Mouse (Mus musculus) kidney, embryonic 16.5 days (tissue): ENCODE measurements around the gene Gsk3a. TPM values are rescaled to one million over a fixed set of nuclear protein-coding genes. Genes with fewer than 3 reads are reported as not detected.

Experiments used
- ATAC-seq: fragments of 200-750 bp; cut with Nextera tagmentation; 2 replicates; pipeline ENCODE4 v1.8.0; 2017; ENCODE audit warnings: moderate TSS enrichment; ENCODE audit not compliant: low FRiP score, low TSS enrichment
- H3K27ac ChIP-seq: fragments of 300-500 bp; sonication (generic); 2 replicates; pipeline ENCODE4 v1.5.1; 2014; ENCODE audit warnings: low read length
- H3K27me3 ChIP-seq: fragments of 300-500 bp; sonication (generic); 2 replicates; pipeline ENCODE4 v1.6.1; 2014; ENCODE audit warnings: low read length, control low read depth, mixed read lengths; ENCODE audit not compliant: insufficient read depth
- H3K36me3 ChIP-seq: fragments of 300-500 bp; sonication (generic); 2 replicates; pipeline ENCODE4 v1.6.1; 2014; ENCODE audit warnings: low read length, control low read depth, mixed read lengths; ENCODE audit not compliant: insufficient read depth
- H3K4me1 ChIP-seq: fragments of 300-500 bp; sonication (generic); 2 replicates; pipeline ENCODE4 v1.6.1; 2014; ENCODE audit warnings: low read length, control low read depth, mixed read lengths; ENCODE audit not compliant: insufficient read depth
- H3K4me2 ChIP-seq: fragments of 300-500 bp; sonication (generic); replicated peaks from 2 replicates; pipeline ENCODE4 v1.6.1; 2014; ENCODE audit warnings: low read depth, low read length
- H3K4me3 ChIP-seq: fragments of 300-500 bp; sonication (generic); 2 replicates; pipeline ENCODE4 v1.5.1; 2014; ENCODE audit warnings: mild to moderate bottlenecking, low read length
- H3K9ac ChIP-seq: fragments of 300-500 bp; sonication (generic); replicated peaks from 2 replicates; pipeline ENCODE4 v1.6.1; 2014; ENCODE audit warnings: low read length
- H3K9me3 ChIP-seq: fragments of 300-500 bp; sonication (generic); 2 replicates; pipeline ENCODE4 v1.6.1; 2016; ENCODE audit warnings: low read length, control low read depth
- WGBS: fragments of 180-500 bp; shearing (Covaris S2); extraction: QIAGEN DNeasy Blood & Tissue Kit; methylation state at CpG from one replicate; pipeline ENCODE4 v1.1.7; 2014; 5-methylcytosine and 5-hydroxymethylcytosine counted together
- polyA plus RNA-seq: library from polyadenylated mRNA; unstranded; fragments of >200 nt; fragmentation: Nextera tagmentation; extraction: Ambion mirVana; gene quantifications from 2 replicates; pipeline ENCODE4 v1.2.1, GENCODE M21; 2015

The Gsk3a gene
- polyA plus RNA-seq: 9.0 and 9.9 TPM in 2 replicates

GRCm38 (mm10) chr7:25237249-25238014 is at the start of gene Gsk3a:
Gsk3a (minus strand) TSS chr7:25237851.
- Histone ChIP-seq H3K9ac (peak within 1 kb of the TSS; percentile 95), H3K27me3 (no peaks in the 10 kb centered on the region), H3K27ac (peak within 1 kb of the TSS; percentile 80), H3K36me3 (peaks cover 18% of the 10 kb centered on the region), H3K4me1 (peaks cover 22% of the 10 kb centered on the region), H3K9me3 (no peaks in the 10 kb centered on the region), H3K4me3 (peak within 1 kb of the TSS; percentile 82), H3K4me2 (peak within 1 kb of the TSS; percentile 80)
- peak; percentile 81 for ATAC-seq
- WGBS: under 1% methylated on average over 62 of the region's 76 CpGs

GRCm38 (mm10) chr7:25286989-25287388 is 49.3 kb upstream of the Gsk3a start:
- Histone ChIP-seq H3K4me3 (no peak overlapping the region), H3K9ac (no peak overlapping the region), H3K36me3 (peaks cover 72% of the 10 kb centered on the region), H3K4me2 (no peak overlapping the region), H3K4me1 (peaks cover 23% of the 10 kb centered on the region), H3K9me3 (peaks cover 7% of the 10 kb centered on the region; the same call in 1 of the 2 replicates), H3K27me3 (no peaks in the 10 kb centered on the region), H3K27ac (no peak overlapping the region)
- 70% methylated on average over 8 of the region's 8 CpGs for WGBS
- ATAC-seq: no peak

GRCm38 (mm10) chr7:25285511-25286238 is 48.0 kb upstream of the Gsk3a start:
- no peaks in the 10 kb centered on the region for H3K27me3 ChIP-seq
- no peak for ATAC-seq
- WGBS: 89% methylated on average over 20 of the region's 20 CpGs

GRCm38 (mm10) chr7:25284766-25285165 is 47.1 kb upstream of the Gsk3a start:
- H3K4me1 ChIP-seq: peaks cover 42% of the 10 kb centered on the region
- no peak overlapping the region for H3K27ac ChIP-seq
- no peaks in the 10 kb centered on the region for H3K27me3 ChIP-seq
- 0 out of 2 replicates have a peak overlapping the region, but pooled peaks have one; percentile 5 for H3K9ac ChIP-seq
- ATAC-seq: no peak
- 65% methylated on average over 5 of the region's 5 CpGs for WGBS
- H3K4me3 ChIP-seq: no peak overlapping the region
- H3K9me3 ChIP-seq: peaks cover 4% of the 10 kb centered on the region; the same call in 1 of the 2 replicates
- peak overlapping the region; percentile 79 for H3K4me2 ChIP-seq
- H3K36me3 ChIP-seq: peaks cover 50% of the 10 kb centered on the region

More at GRCm38 (mm10) chr7:25285511-25286238, 48.0 kb upstream of the Gsk3a start:
- H3K27ac ChIP-seq: no peak overlapping the region
- peaks cover 7% of the 10 kb centered on the region; the same call in 1 of the 2 replicates for H3K9me3 ChIP-seq
- H3K4me3 ChIP-seq: no peak overlapping the region
- H3K36me3 ChIP-seq: peaks cover 59% of the 10 kb centered on the region
- peaks cover 33% of the 10 kb centered on the region for H3K4me1 ChIP-seq
- H3K4me2 ChIP-seq: no peak overlapping the region
- H3K9ac ChIP-seq: no peak overlapping the region

GRCm38 (mm10) chr7:25284171-25284570 is 46.5 kb upstream of the Gsk3a start:
- no peaks in the 10 kb centered on the region for H3K27me3 ChIP-seq
- peak overlapping the region; percentile 82 for H3K9ac ChIP-seq
- H3K4me1 ChIP-seq: peaks cover 48% of the 10 kb centered on the region
- peak overlapping the region; percentile 78 for H3K4me3 ChIP-seq
- H3K4me2 ChIP-seq: peak overlapping the region; percentile 79
- ATAC-seq: no peak
- no peaks in the 10 kb centered on the region for H3K9me3 ChIP-seq
- H3K36me3 ChIP-seq: peaks cover 44% of the 10 kb centered on the region
- peak overlapping the region; percentile 97 for H3K27ac ChIP-seq
- 59% methylated on average over 2 of the region's 2 CpGs for WGBS

- Histone ChIP-seq H3K9me3 (no peaks in the 10 kb centered on the region), H3K9ac (peak overlapping the region; percentile 82), H3K36me3 (peaks cover 38% of the 10 kb centered on the region), H3K4me1 (peaks cover 49% of the 10 kb centered on the region), H3K4me3 (peak overlapping the region; percentile 78), H3K27ac (peak overlapping the region; percentile 97), H3K4me2 (peak overlapping the region; percentile 79), H3K27me3 (no peaks in the 10 kb centered on the region)
- WGBS: 16% methylated on average over 5 of the region's 5 CpGs
- no peak for ATAC-seq
Measured at GRCm38 (mm10) chr7:25283637-25284036, 46.0 kb upstream of the Gsk3a start.

GRCm38 (mm10) chr7:25282731-25283211 is 45.1 kb upstream of the Gsk3a start:
- peak overlapping the region; percentile 79 for H3K4me2 ChIP-seq
- peak overlapping the region; percentile 82 for H3K9ac ChIP-seq
- H3K27me3 ChIP-seq: no peaks in the 10 kb centered on the region
- under 1% methylated on average over 30 of the region's 36 CpGs for WGBS
- H3K4me1 ChIP-seq: peaks cover 52% of the 10 kb centered on the region
- H3K9me3 ChIP-seq: no peaks in the 10 kb centered on the region
- ATAC-seq: peak; percentile 4; the same call in 1 of the 2 replicates
- peaks cover 30% of the 10 kb centered on the region for H3K36me3 ChIP-seq
- H3K27ac ChIP-seq: peak overlapping the region; percentile 97
- H3K4me3 ChIP-seq: peak overlapping the region; percentile 78

- Histone ChIP-seq H3K9me3 (no peaks in the 10 kb centered on the region), H3K4me1 (peaks cover 59% of the 10 kb centered on the region), H3K4me3 (peak overlapping the region; percentile 78), H3K27ac (peak overlapping the region; percentile 99), H3K9ac (peak overlapping the region; percentile 82), H3K27me3 (no peaks in the 10 kb centered on the region), H3K4me2 (peak overlapping the region; percentile 79), H3K36me3 (peaks cover 22% of the 10 kb centered on the region)
- WGBS: under 1% methylated on average over 55 of the region's 108 CpGs
- ATAC-seq: peak; percentile 82
Measured at GRCm38 (mm10) chr7:25281734-25282601, 44.3 kb upstream of the Gsk3a start.

- Histone ChIP-seq H3K27me3 (no peaks in the 10 kb centered on the region), H3K9me3 (no peaks in the 10 kb centered on the region), H3K27ac (peak overlapping the region; percentile 99), H3K36me3 (peaks cover 14% of the 10 kb centered on the region), H3K4me2 (peak overlapping the region; percentile 79), H3K9ac (peak overlapping the region; percentile 61), H3K4me3 (peak overlapping the region; percentile 78), H3K4me1 (peaks cover 60% of the 10 kb centered on the region)
- no peak; the same call in 1 of the 2 replicates for ATAC-seq
- WGBS: 19% methylated on average over 12 of the region's 12 CpGs
Measured at GRCm38 (mm10) chr7:25281166-25281733, 43.6 kb upstream of the Gsk3a start.
